Mouse (Mus musculus): ENCODE measurements at regions not wholly inside any gene's neighbourhood (a gene's known extent, or its start where the extent isn't known, plus 50 kb on each side); places are given as distances from the start of the nearest gene placed in this dataset.

- peak; percentile 53 to 62 for DNase-seq
Observed at GRCm38 (mm10) chr2:106083801-106084800, 80.8 kb upstream of the Dnajc24 start.

DNA sequence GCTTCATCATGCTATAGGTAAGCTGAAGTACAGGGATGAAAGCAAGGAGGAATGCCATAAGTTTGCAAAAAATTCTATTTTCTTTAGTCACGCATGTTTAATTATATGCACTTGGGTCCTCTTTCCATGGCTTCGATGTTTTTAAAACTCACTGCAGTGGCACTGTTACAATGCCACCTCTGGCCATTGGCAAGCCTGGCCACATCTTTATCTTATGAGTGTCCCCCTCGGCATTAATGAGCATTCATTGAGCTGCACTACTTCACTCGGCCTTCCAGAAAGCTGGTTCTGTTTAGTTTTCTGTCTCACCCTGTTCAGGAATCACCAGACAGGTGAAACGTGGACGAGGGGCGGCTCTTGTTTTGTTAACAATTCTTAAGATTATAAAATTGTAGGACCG is 79.7 kb upstream of the Dnajc24 start:
- peak; percentile 14 to 35 for DNase-seq

GRCm38 (mm10) chr2:106081951-106082350 is 78.6 kb upstream of the Dnajc24 start:
- peak; percentile 93 to 94 for DNase-seq

DNA sequence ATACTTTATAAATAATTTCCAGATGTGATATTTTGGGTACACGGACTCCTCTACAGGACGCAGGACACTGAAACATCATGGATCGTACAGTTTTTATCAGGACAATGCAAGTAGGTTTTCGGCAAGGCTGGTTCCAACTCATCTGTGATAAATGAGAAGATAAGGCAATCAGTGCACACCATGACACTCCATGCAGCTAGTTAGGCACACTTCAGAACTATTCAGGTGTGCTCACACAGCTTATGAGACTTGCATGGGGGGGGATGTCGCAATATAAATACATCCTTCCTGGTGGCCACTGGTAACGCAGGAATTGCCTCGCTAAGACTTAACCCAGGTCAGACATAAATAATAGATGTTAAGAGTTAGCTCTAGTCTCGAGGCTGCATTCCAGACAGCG is 77.3 kb upstream of the Dnajc24 start:
- no peak for DNase-seq

GRCm38 (mm10) chr2:106078591-106078990 is 75.2 kb upstream of the Dnajc24 start:
- no peak for DNase-seq

- DNase-seq, result no peak
Observed at GRCm38 (mm10) chr2:106074441-106074840, 71.1 kb upstream of the Dnajc24 start.

DNA sequence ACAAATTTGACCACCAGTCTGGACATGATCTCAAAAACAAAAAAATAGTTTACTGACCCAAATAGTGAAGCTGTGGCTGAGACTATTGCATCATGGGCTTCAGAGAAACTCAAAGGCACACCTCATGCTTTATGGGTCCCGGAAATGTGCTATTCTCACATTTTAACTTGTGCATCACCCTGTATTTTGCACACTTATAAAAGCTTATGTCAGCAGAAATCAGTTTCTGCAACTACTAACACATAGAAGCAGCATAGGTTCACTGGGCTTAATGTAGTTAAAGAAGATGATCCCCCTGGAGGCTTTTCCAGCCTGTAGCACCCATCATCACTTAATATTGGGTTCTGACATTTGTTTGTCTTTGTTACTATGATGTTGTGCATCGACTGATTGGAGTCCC is 61.0 kb upstream of the Dnajc24 start:
- no peak for DNase-seq
